Mouse (Mus musculus) limb, embryonic 10.5 days (tissue): Measurements from ENCODE around the gene Ptcd2. TPM values are rescaled to one million over a fixed set of nuclear protein-coding genes. Genes with fewer than 3 reads are reported as not detected.

Experiments
- DNase-seq: peaks from one replicate; pipeline ENCODE4 v3.0.0-alpha.2; 2017; ENCODE audit warnings: low spot score
- H3K27ac ChIP-seq: fragments of 300-500 bp; sonication (generic); 2 replicates; pipeline ENCODE4 v1.5.1; 2016; ENCODE audit warnings: mild to moderate bottlenecking
- H3K27me3 ChIP-seq: fragments of 300-500 bp; sonication (generic); 2 replicates; pipeline ENCODE4 v1.6.1; 2016; ENCODE audit warnings: low read depth, mild to moderate bottlenecking; ENCODE audit not compliant: poor library complexity, severe bottlenecking
- H3K36me3 ChIP-seq: fragments of 300-500 bp; sonication (generic); 2 replicates; pipeline ENCODE4 v1.6.1; 2016; ENCODE audit warnings: mild to moderate bottlenecking, moderate library complexity
- H3K4me1 ChIP-seq: fragments of 300-500 bp; sonication (generic); 2 replicates; pipeline ENCODE4 v1.6.1; 2016
- H3K4me3 ChIP-seq: fragments of 300-500 bp; sonication (generic); 2 replicates; pipeline ENCODE4 v1.5.1; 2016; ENCODE audit warnings: mild to moderate bottlenecking, moderate library complexity
- H3K9me3 ChIP-seq: fragments of 300-500 bp; sonication (generic); replicated peaks from 2 replicates; pipeline ENCODE4 v1.6.1; 2016; ENCODE audit warnings: mild to moderate bottlenecking
- WGBS: fragments of 180-500 bp; shearing (Covaris S2); methylation state at CpG from one replicate; pipeline ENCODE4 v1.1.7; 2016; 5-methylcytosine and 5-hydroxymethylcytosine counted together
- polyA plus RNA-seq: library from polyadenylated mRNA; unstranded; fragments of >200 nt; fragmentation: Nextera tagmentation; extraction: Ambion mirVana; gene quantifications from 2 replicates; pipeline ENCODE4 v1.2.1, GENCODE M21; 2016

Gene Ptcd2
- 57.3 and 59.1 TPM in 2 replicates for polyA plus RNA-seq

GRCm38 (mm10) chr13:99344599-99345575 lies at the start of gene Ptcd2, which contains the start of gene Mrps27:
Gene Ptcd2 (minus strand): TSS chr13:99344705.
Gene Mrps27 (plus strand): TSS chr13:99344786.
- WGBS, result 3% methylated on average over 39 of the region's 39 CpGs
- peak within 1 kb of the TSS; percentile 88 for H3K4me3 ChIP-seq
- H3K27me3 ChIP-seq, result no peaks in the 10 kb centered on the region
- H3K27ac ChIP-seq, result peak within 1 kb of the TSS; percentile 94
- H3K9me3 ChIP-seq, result no peaks in the 10 kb centered on the region
- H3K4me1 ChIP-seq, result peaks cover 15% of the 10 kb centered on the region
- DNase-seq, result peak; percentile 99
- H3K36me3 ChIP-seq, result peaks cover 59% of the 10 kb centered on the region

GRCm38 (mm10) chr13:99393128-99393527 lies 48.6 kb upstream of the Ptcd2 start:
- 83% methylated on average over 3 of the region's 3 CpGs for WGBS

DNA sequence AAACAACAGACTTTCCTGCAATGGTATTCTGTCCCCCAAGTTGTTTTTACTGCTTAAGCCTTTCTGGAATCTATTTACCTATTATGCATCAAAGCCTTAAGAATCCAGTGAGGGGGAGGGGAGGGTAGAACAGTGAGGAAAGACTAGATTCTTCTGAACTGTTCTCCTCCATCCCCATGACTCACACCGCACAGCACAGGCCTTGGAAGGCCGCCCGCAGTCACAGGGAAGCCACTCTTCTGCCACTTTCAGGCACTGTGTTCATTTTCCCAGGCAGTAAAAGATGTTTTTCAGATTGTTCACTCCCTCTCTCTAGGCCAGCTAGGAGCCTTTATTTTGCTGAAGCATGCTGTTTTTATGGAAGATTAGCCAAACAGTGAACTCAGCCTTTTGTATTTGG lies 46.9 kb upstream of the Ptcd2 start:
- 96% methylated on average over 3 of the region's 3 CpGs for WGBS

More at GRCm38 (mm10) chr13:99393128-99393527, 48.6 kb upstream of the Ptcd2 start:
- Histone ChIP-seq H3K4me3 (no peak overlapping the region), H3K9me3 (no peaks in the 10 kb centered on the region), H3K27me3 (no peaks in the 10 kb centered on the region), H3K4me1 (peaks cover 21% of the 10 kb centered on the region), H3K36me3 (peaks cover 32% of the 10 kb centered on the region), H3K27ac (no peak overlapping the region)
- no peak for DNase-seq

GRCm38 (mm10) chr13:99387901-99388811 lies 43.7 kb upstream of the Ptcd2 start:
- DNase-seq, result no peak
- Histone ChIP-seq H3K27me3 (no peaks in the 10 kb centered on the region), H3K27ac (0 out of 2 replicates have a peak overlapping the region, but pooled peaks have one; percentile 14), H3K9me3 (no peaks in the 10 kb centered on the region), H3K4me1 (peaks cover 16% of the 10 kb centered on the region), H3K36me3 (peaks cover 35% of the 10 kb centered on the region), H3K4me3 (no peak overlapping the region)
- 86% methylated on average over 7 of the region's 7 CpGs for WGBS

More for the DNA sequence above, 46.9 kb upstream of the Ptcd2 start:
- DNase-seq, result no peak
- Histone ChIP-seq H3K4me1 (peaks cover 22% of the 10 kb centered on the region), H3K4me3 (no peak overlapping the region), H3K27ac (no peak overlapping the region), H3K36me3 (peaks cover 26% of the 10 kb centered on the region; the same call in 1 of the 2 replicates), H3K27me3 (no peaks in the 10 kb centered on the region), H3K9me3 (no peaks in the 10 kb centered on the region)

DNA sequence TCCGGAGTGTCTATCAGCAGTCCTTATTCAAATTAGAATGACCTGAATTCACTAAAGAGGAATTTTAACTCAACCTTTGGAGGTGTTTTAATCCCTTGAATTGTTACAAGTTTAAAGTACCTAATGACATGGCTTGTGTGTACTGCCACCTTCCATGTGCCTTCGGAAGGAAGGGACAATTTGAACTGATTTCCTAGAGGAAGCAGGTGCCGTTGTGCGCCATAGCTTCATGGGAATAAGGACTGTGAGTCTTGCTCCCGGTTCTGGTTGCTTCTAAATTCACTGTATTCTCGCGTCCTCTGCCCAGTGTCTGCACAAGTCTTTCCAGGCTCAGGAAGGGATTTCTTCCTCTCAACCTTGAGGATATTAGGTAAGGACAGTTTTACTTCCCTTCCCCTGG lies 41.8 kb upstream of the Ptcd2 start:
- Histone ChIP-seq H3K36me3 (peaks cover 31% of the 10 kb centered on the region), H3K27me3 (no peaks in the 10 kb centered on the region), H3K27ac (no peak overlapping the region), H3K4me3 (no peak overlapping the region), H3K4me1 (peaks cover 13% of the 10 kb centered on the region), H3K9me3 (no peaks in the 10 kb centered on the region)
- DNase-seq, result no peak
- WGBS, result 93% methylated on average over 7 of the region's 7 CpGs

- whole genome bisulfite sequencing, result 93% methylated on average over 6 of the region's 6 CpGs
- H3K4me1 ChIP-seq, result peaks cover 9% of the 10 kb centered on the region
- H3K27me3 ChIP-seq, result no peaks in the 10 kb centered on the region
- no peak for DNase-seq
- no peaks in the 10 kb centered on the region for H3K9me3 ChIP-seq
- no peak overlapping the region for H3K27ac ChIP-seq
- peaks cover 32% of the 10 kb centered on the region for H3K36me3 ChIP-seq
- no peak overlapping the region for H3K4me3 ChIP-seq
Measured at GRCm38 (mm10) chr13:99385911-99386310, 41.4 kb upstream of the Ptcd2 start.

GRCm38 (mm10) chr13:99384555-99385203 lies 40.2 kb upstream of the Ptcd2 start:
- Histone ChIP-seq H3K27ac (no peak overlapping the region), H3K27me3 (no peaks in the 10 kb centered on the region), H3K4me1 (peaks cover 9% of the 10 kb centered on the region), H3K9me3 (no peaks in the 10 kb centered on the region), H3K4me3 (no peak overlapping the region), H3K36me3 (peaks cover 30% of the 10 kb centered on the region)
- DNase-seq, result no peak
- 84% methylated on average over 7 of the region's 7 CpGs for WGBS

DNA sequence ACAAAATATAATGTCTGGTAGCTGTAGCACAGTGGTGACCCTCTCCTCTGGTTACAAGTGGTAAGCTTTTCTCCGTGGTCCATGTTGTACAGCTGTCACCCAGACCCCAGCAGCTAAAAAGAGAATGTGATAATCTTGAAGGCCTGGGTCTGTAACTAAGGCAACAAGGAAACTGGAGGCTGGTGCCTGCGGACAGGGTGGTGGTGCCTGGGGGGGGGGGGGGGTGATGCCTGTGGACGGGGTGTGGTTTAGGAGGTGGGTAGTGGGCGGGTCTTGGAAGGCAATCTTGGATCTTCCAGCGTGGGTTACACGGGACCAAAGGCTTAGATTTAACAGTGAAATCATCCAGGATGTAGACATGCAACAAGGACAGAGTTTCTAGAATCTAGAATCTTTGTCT lies 37.9 kb upstream of the Ptcd2 start:
- DNase-seq, result no peak
- WGBS, result 80% methylated on average over 6 of the region's 6 CpGs
- H3K27ac ChIP-seq, result no peak overlapping the region
- no peaks in the 10 kb centered on the region for H3K9me3 ChIP-seq
- H3K36me3 ChIP-seq, result peaks cover 44% of the 10 kb centered on the region
- H3K27me3 ChIP-seq, result no peaks in the 10 kb centered on the region
- H3K4me1 ChIP-seq, result peaks cover 2% of the 10 kb centered on the region; the same call in 1 of the 2 replicates
- H3K4me3 ChIP-seq, result no peak overlapping the region

DNA sequence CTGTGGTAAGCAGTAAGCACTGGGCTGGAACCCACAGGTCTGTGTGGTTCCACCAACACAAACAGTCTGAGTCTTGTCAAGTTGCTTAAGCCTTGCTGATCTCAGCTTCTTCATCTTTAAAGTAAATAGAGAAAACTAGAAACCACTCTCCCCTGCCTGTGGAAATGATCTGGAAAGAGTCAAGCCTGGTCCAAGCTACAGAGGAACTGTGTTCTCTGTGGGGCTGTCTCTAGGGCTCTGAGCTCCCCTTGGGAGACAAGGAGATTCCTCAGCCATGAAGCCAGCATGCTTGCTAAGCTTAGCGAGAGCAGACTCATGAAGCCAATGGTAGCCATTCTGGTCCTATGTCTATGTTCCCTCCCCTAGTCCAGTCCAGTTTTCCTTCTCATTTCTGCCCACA lies 33.7 kb upstream of the Ptcd2 start:
- H3K36me3 ChIP-seq, result peaks cover 27% of the 10 kb centered on the region
- H3K4me3 ChIP-seq, result no peak overlapping the region
- no peaks in the 10 kb centered on the region for H3K9me3 ChIP-seq
- 94% methylated on average over 1 of the region's 1 CpGs for WGBS
- no peak overlapping the region for H3K27ac ChIP-seq
- no peak for DNase-seq
- H3K27me3 ChIP-seq, result no peaks in the 10 kb centered on the region
- peaks cover 18% of the 10 kb centered on the region for H3K4me1 ChIP-seq

DNA sequence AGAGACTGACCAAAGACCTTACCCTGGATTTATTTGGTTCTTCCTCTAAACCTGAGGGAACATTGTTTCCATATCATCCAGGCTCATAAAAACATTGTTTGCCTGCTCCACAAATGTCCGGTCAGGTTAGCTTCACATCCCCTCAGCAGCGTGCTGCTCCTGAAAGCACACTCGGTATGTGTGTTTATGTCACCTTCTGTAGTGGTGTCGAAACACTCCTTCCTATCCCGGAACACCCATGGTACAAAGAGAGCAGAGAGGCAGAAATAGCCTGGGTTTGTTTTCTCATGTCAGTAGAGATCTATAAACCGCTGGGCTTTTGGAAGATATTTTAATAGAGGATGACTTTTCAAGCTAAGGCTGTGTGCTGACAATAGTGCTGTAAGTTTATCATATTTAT lies 32.5 kb upstream of the Ptcd2 start:
- no peaks in the 10 kb centered on the region for H3K9me3 ChIP-seq
- 95% methylated on average over 6 of the region's 6 CpGs for WGBS
- peaks cover 29% of the 10 kb centered on the region for H3K36me3 ChIP-seq
- H3K4me1 ChIP-seq, result peaks cover 21% of the 10 kb centered on the region
- no peak overlapping the region for H3K4me3 ChIP-seq
- H3K27ac ChIP-seq, result no peak overlapping the region
- DNase-seq, result no peak
- no peaks in the 10 kb centered on the region for H3K27me3 ChIP-seq

- WGBS, result 46% methylated on average over 6 of the region's 6 CpGs
- DNase-seq, result peak; percentile 83
- H3K4me1 ChIP-seq, result peaks cover 21% of the 10 kb centered on the region
Measured at GRCm38 (mm10) chr13:99375550-99375949, 31.0 kb upstream of the Ptcd2 start.

DNA sequence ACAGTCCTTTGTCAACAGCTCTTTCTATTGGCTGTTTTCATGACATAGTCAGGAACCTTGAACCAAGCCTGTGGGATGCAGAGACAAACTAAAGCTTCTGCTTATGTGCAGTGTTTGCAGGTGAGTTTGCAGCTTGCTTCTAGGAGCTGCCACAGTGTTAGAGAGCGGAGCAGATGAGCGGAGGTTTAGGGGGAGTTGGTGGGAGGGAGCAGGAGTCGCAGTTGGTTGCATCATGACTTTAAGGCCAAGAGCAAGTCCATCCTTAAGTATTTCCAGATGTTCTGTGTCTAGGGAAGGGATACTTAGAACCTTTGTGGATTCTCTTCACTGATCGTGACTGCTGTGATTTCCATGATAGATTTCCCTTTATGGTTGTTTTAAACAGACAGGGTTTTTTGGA lies 29.7 kb upstream of the Ptcd2 start:
- H3K27ac ChIP-seq, result no peak overlapping the region
- DNase-seq, result no peak

More at GRCm38 (mm10) chr13:99375550-99375949, 31.0 kb upstream of the Ptcd2 start:
- Histone ChIP-seq H3K27ac (no peak overlapping the region), H3K27me3 (no peaks in the 10 kb centered on the region), H3K4me3 (no peak overlapping the region), H3K9me3 (no peaks in the 10 kb centered on the region), H3K36me3 (peaks cover 28% of the 10 kb centered on the region)

More for the DNA sequence above, 29.7 kb upstream of the Ptcd2 start:
- Histone ChIP-seq H3K4me1 (peaks cover 21% of the 10 kb centered on the region), H3K9me3 (no peaks in the 10 kb centered on the region), H3K4me3 (no peak overlapping the region), H3K36me3 (peaks cover 28% of the 10 kb centered on the region), H3K27me3 (no peaks in the 10 kb centered on the region)
- WGBS, result 54% methylated on average over 4 of the region's 4 CpGs
